Mouse (Mus musculus) T-helper 1 cell (primary cell): ENCODE results near the gene Naa20.

ENCODE experiments used
- in situ Hi-C: fragments of 300-600 bp; cut with MboI, MseI; formaldehyde crosslinking; loops from one replicate; pipeline ENCODE4 v1.15.1; 2025; ENCODE audit warnings: high pct_unique_total_duplicates

Gene Naa20

DNA sequence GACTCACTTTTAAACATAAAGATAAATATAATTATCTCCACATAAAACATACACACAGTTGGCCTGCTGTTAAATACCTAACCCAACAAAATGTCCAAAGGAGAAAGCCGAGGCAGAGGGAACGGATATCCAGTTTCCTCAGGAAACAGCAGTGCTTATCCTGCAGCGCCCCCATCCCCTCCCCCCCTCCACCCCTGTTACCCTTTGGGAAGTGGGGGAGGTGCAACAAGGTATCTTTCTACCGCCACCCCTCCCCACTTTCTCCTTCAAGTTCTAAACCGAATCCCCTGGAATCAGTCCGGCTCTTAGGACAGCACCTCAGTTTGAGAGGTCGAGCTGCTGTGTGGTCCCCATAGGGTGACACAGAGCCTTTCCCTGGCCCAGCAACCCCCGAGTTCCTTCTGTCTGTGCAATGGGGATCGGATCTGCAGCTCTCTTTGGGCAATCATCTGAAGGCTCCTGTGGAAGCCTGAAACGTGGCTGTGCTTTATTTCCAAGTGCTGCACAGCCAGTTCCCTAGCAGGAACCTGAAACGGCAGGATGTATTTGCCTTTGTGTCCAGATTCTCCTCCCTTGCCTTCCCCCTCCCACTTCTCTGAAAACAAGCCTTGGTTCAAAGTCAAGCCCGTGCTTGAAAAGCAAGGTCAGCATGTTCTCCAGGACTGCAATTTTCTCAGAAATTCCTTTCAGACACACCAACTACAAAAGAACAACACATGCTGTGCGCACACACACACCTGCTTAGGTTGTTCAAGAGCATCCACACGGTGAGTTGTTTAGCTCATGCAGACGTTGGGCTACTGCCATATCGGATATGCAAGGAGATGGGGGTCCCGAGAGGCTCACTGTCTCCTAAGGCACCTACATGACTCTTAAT is 17.6 kb upstream of the Naa20 start:
- in situ Hi-C loops = loop anchor here (10.0 to 25.0 kb wide), 2 partner anchors 189 to 1322 kb away; partner anchors contain the start of genes Rbbp9 and Sec23b

DNA sequence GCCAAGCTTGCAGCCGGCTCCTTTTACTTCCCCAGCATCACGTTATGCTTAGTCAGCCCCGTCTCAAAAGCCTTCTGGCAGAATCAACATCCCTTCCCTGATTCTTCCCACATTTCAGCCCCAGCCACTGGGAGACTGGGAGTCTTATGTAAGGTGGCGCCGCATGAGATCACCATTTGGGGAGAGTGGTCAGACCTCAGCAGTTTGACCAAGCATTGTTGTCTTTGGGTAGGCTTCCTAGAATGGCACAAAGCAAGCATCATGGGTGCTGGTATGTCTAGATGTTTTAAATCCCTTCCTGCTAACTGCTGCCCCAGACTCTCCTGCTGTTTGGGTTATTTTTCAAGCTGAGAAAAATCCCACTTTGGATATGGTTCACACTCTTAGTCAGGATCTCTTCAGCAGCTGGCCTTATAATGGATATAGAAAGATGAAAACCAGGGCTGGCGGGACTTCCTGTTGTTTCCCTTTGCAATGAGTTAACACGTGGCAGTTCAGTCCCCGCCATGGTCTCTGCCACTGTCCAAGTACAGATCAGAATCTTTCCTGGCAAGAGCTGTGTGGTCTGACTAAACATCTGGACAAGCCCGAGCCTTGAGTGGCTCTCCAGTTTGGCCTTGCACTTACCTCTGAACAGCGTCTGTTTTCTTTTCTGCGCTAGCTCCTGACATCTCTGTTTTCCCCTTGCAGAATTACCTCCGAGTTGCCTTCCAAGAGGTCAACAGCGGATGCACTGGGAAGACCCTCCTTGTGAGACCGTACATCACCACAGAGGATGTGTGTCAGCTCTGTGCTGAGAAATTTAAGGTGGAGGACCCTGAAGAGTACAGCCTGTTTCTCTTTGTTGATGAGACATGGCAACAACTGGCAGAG is 16.8 kb upstream of the Naa20 start:
- in situ Hi-C loops = loop anchor here (10.0 to 25.0 kb wide), 2 partner anchors 190 to 1323 kb away; partner anchors contain the start of genes Rbbp9 and Sec23b

DNA sequence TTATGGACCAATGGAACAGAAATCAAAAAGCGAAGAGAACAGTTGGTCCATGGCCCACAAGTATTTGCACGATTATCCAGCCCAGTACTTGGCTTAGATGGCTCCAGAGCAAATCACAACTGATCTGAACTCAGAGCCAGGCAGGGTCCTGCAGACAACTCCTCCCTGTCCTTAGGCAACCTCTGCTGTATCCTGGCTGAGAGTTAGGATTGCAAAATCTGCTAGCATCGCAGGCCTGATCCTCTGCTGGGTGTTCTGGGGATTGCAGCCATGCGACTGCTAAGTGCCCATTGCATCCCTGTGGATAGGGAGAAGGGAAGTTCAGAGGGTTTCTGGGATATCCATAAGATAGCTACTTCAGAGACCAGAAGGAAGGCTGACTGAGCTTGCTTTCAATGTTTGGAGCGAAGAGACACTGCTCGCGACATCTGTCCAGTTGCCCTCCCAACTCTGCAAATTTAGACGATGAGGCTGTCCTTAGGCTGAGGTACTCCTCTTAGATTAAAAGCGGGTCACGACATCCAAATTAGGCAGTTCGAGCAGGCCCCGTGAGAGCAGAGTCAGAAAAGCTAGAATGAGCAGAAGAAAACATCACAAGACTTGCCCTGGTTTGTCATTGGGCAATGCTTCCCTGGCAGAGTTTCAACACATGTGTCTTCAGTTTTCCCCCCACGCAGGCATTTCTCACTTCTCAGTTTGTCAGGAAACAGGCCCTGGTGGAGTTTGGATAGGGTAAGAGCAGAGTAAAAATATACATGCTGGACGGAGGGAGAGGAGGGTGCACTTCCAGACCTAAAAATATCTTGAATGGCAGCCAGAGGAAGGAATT is 13.7 kb upstream of the Naa20 start:
- in situ Hi-C loops = loop anchor here (10.0 to 25.0 kb wide), 2 partner anchors 193 to 1326 kb away; partner anchors contain the start of genes Rbbp9 and Sec23b

DNA sequence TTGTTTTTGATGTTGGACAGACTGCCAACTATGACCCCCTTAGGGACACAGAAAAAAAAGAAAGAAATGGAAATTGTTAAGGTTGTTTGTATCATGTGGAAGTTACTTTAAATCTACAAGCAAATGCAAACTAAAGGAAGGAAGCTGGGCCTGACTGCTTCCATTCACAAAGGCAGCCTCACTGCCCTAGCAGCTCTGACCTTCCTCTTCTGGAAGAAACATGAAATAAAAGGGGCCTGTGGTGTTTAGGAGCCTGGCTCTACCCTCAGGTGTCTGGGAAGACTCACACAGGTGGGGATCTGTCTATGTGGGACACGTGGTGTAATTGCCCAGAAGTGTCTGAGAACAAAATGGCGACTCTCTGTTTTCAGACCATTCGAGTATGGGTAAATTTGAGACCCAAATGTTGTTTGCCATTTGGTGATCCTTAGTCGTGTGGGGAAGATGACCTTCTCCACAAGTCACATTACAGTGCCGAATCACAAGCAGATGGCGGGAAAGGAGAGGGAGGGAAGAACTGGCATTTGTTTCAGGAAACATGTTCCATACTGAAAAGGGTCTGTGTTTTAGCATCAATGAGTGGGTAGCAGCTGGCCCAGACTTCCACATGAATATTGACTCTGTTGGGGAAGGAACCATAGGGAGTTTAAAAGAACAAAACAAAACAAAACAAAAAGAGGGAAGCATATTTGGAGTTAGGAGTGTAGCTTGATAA is 13.0 kb upstream of the Naa20 start:
- in situ Hi-C loops = loop anchor here (10.0 to 25.0 kb wide), 2 partner anchors 194 to 1327 kb away; partner anchors contain the start of genes Rbbp9 and Sec23b

DNA sequence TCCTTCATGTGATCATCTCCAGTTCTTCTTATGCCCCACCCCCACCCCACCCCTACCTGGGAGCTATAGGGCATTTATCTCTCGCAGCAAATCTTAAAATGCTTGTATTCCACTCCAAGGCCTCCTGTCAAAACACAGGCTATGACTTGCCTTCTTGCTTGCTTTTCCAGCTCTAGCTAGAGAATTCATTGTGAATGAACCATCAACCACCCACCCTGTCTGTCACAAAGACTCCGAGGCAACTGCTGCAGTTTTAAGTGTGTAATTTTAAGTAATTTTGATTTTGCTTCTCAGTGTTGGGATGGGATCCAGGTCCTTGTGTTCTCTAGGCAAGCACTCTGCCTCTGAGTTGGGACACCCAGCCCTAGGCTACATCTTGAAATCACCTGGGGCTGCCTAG is 11.3 kb upstream of the Naa20 start:
- in situ Hi-C loops = loop anchor here (25.0 kb wide), 1 partner anchor 1328 kb away; the partner anchor contains the start of genes Rbbp9 and Sec23b

DNA sequence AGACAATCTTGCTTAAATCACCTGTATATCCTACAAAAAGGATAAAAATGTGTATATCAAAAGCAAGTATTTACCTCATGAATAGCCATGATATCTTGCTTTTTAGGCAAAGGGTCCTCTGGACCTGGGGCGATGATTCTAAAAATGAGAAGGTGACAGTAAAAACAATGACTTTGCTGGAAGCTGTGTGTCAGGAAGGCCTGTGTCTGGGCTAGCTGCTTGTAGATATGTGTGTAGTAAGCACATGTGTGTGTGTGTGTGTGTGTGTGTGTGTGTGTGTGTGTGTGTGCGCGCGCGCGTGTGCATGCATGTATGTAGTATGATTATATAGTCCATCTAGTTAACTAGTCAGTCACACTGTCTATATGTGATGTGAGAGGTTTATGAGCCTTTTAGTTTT is 8.1 kb upstream of the Naa20 start:
- in situ Hi-C loops = loop anchor here (25.0 kb wide), 1 partner anchor 1331 kb away; the partner anchor contains the start of genes Rbbp9 and Sec23b

DNA sequence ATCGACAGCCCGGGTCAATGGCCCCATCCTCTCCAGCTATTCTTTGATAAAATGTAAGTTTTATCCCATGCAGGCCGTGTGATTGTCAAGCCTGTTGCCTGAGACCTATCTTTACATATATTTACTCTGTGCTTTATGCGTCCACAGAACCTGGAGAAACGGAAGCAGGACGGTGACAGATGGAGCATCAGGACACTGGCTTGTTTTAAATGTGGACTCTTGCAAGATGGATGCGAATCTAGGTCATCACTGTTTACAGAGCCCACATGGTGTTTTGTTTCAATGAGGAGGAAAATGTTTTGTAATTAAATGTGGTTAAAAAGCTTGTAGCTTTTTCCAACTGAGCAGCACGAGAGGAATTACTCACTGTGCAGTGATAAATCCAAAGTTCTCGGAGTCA is 3.8 kb upstream of the Naa20 start:
- in situ Hi-C loops = loop anchor here (25.0 kb wide), 1 partner anchor 1336 kb away; the partner anchor contains the start of genes Rbbp9 and Sec23b

DNA sequence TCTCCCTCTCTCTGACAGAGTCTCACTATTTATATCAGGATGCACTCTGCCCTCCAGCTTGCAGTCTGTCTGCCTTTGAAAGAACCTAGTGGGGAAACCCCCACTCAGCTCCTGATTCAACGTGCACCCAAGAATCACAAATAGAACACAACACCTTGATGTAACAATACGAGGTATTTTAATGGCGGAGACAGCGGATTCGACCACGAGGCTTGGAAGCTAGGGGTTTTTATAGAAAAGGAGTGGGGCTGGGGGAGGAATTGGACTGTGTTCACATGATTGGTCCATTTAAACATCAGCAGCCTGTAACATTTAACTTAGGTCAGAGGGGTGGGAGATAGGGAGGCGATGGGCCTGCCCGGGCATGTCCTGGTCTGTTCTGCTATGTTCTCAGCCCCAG is 1.6 kb upstream of the Naa20 start:
- in situ Hi-C loops = loop anchor here (25.0 kb wide), 1 partner anchor 1638 kb away; the partner anchor contains the start of genes Mgme1 and Snx5

DNA sequence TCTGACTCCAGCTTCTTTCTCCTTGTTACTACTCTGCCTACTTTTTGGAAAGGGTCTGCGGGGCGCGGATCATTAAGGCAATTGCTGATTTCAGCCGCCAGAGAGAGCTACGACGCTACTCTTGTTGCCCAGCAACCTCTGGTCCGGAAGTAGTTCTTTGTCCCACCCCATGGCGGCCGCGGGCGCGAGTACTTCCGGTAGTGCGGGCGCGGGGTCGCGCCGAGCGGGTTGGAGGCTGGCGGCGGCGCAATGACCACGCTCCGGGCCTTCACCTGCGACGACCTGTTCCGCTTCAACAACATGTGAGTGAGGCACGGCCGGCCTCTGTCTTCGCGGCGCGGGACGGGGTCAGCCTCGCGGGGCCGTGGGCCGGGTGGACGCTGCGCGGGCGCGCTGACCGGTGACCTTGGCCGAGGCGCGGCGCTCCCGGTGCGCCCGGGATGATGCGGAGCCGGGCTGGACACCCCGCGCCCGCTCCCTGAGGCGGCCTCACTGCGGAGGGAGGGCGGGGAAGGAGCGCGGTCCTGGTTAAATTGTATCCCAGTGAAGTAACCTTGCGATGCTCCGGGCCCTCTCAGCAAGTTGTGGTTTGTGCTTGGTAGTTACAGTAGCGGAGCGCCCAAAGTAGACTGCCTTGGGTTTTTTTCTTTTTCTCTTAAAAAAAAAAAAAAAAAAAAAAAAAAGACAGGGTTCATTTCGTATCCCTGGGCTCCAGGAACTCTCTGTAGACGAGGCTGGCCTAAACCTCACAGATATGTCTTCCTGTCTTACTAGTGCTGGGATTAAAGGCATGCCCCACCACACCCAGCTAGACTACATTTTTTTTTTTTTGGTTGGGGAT is 1.4 kb downstream of the Naa20 start:
- in situ Hi-C loops = loop anchor here (25.0 kb wide), 1 partner anchor 1641 kb away; the partner anchor contains the start of genes Mgme1 and Snx5

DNA sequence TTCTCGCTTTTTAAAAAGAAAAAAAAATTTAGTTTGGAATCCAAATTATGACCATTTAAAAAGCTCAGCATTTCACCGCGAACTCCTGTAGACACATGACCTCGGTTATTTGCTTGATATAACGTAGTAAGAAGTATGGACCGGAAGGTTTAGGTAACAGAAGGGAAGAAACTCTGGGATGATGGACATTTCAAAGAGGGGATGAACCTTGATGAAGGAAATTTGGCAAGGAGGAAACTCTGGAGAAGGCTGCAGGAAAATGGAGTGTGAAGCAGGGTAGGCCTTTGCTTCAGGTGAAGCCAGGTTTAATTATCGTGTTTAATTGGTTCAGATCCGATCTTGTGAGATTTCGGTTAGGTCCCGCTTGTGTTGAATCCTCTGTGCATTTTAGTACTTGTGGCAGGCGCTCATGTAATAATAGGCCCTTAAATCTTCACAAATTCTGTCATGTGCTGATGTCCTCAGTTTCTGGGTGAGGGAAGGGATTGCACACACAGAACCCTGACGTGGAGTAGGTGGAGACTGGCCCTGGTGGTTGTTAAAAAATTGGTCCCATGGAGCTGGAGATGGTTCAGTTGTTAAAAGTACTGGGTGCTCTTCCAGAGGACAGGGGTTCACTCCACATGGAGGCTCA is 2.2 kb downstream of the Naa20 start:
- in situ Hi-C loops = loop anchor here (25.0 kb wide), 1 partner anchor 1642 kb away; the partner anchor contains the start of genes Mgme1 and Snx5

DNA sequence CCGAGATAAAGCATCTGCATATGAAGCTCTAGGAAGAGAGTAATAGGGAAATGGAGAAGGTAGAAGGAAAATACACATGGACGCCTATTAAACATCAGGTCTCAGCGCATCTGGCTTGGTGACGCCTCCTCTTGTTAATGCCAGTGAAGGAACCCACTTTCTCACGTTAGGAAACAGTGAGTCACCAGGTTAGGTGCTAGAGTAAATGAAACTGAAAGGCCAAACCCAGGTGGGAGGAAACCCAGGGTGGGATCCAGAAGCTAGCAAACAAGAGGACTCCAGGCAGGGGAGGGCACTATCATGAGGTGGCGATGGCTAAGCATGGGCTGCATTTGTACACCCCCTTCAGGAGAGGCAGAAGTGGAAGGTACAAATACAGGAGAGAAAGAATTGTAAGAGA is 3.3 kb downstream of the Naa20 start:
- in situ Hi-C loops = loop anchor here (25.0 kb wide), 1 partner anchor 1643 kb away; the partner anchor contains the start of genes Mgme1 and Snx5

DNA sequence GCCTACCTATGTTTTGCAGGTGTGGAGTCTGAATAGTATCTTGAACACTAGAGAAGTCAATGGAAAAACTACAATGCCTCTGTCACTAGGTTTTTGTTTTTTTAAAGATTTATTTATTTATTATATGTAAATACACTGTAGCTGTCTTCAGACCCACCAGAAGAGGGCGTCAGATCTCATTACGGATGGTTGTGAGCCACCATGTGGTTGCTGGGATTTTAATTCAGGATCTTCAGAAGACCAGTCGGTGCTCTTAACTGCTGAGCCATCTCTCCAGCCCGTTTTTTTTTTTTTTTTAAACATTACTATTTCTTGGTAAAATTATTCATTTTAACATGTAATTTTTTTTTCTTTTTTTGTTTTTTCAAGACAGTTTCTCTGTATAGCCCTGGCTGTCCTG is 4.0 kb downstream of the Naa20 start:
- in situ Hi-C loops = loop anchor here (25.0 kb wide), 1 partner anchor 1644 kb away; the partner anchor contains the start of genes Mgme1 and Snx5

DNA sequence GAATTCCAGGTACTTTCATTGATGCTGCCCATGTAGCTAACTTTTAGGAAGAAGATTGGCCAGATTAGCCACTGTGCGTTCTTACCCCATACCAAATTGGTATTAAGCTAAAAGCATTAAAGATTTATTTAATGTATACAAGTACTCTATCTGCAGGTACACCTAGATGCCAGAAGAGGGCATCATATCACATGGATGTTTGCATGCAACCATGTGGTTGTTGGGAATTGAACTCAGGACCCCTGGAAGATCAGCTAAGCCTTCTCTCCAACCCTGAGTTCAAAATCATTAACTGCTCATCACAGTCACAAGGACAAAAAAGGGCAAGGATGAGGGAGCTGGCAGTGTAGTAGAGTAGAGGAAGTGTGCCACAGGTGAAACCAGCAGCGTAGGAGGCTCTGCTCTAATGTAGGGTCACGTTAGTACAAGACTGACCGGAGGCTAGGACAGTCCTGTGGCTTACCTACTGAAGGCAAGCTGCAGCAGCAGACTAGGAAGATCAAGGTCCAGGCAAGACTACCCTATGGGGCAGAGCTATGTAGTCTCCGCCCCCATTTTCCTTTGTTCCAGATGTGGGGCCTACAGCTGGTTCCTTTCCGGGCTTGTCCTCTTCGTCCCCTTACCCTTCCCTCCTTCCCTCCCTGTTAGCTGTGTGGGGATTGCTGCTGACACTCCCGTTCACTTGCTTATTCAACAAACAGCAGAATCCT is 19.2 kb downstream of the Naa20 start:
- in situ Hi-C loops = loop anchor here (25.0 kb wide), 1 partner anchor 1659 kb away; the partner anchor contains the start of genes Mgme1 and Snx5

DNA sequence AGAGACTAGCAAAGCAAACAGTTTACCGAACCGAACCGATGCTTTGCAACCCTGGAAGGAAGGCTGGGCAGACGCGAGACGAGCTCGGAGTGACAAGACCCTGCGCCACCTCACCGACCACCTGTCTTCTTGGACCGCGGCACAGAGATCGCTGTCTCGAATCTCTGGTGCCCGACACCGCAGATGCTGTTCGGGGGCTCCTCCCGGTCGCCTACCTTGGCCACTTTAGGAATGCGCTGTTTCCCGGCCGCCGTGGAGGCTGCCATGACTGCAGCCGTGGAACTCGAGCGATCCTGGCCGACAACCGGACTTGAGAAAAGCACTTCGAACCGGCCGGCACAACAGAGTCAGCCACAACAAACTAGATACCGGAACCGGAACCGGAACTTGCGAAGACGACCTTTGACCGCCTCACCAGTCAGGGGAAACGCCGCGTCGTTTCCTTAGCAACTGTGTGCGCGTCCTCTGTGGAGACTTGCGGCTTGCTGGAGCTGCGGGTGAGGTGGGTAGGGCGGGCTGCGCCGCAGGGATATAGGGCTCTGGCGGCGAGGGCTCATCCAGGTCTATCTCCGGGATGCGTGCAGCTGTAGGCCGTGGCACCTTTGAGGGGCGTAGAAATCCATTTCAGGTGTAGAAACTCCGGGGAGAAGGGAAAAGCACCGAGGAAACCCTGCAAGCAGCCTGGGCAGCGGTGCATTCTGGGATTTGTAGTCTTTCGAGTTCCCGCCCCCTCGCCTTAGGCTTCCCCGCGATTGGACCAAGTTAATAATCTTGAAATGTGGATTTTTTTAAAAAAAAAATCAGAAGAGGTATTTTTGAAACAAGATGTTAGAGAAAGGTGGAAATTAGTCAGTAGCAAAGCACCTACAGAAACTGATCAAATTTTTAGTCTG is 32.7 kb downstream of the Naa20 start, which contains the start of the genes Cfap61 and Crnkl1:
TSS of gene Cfap61 (plus strand) at position 446 of the 893 bp plus-strand sequence.
TSS of gene Crnkl1 (minus strand) at position 676 of the 893 bp plus-strand sequence.
- in situ Hi-C loops = loop anchor here (10.0 kb wide), 1 partner anchor 1110 kb away; no protein-coding TSS in a partner anchor

DNA sequence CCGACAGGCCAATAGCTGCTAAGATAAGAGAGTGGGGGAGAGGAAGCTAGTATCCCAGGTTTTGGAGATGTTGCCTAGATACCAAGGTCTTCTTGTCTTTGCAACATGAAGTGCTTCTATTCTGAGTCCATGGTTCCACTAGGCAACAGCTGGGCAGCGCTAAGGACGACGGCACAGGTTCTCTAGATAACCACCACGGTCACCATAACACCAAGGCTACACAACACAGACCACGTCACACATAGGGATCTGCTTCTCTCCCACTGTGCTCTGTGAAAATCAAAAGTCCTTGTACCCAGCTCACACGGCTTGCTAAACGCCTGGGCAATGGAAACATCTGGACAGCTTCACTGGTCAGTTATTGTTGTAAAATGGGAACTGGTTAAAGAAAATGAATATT is 35.1 kb downstream of the Naa20 start:
- in situ Hi-C loops = loop anchor here (10.0 kb wide), 1 partner anchor 1108 kb away; no protein-coding TSS in a partner anchor

DNA sequence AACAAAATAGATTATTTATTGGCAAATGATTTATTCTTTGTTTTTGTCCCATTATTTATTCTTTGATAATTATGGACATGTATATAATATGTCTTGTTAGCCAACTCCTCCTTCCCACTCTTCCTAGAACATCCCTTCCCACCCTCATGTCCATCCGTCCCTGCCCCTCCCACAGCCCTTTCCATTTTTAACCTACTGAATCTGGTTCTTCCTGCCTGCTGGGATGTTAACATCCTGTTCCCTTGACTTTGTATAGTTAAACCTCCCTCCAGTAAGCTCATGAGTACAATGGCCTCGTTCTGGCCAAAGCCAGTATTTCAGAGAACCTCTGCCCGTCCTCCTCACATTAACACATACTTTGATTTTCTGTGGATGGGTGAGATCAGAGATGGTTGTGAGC is 39.5 kb downstream of the Naa20 start:
- in situ Hi-C loops = no loop called here
